Mouse (Mus musculus) heart, adult 2 months (tissue): ENCODE results near the gene Morf4l2.

Experiments
- CTCF ChIP-seq: fragments of 200-600 bp; IDR thresholded peaks from 2 replicates; pipeline ENCODE4 v1.8.1; 2022; ENCODE audit warnings: antibody characterized with exemption, mild to moderate bottlenecking, moderate library complexity
- EP300 ChIP-seq: fragments of 200-500 bp; IDR thresholded peaks from 2 replicates; pipeline ENCODE4 v1.6.1; 2011; ENCODE audit warnings: low read depth, low read length, control low read depth; ENCODE audit not compliant: insufficient read depth
- POLR2A ChIP-seq: fragments of 200-500 bp; IDR thresholded peaks from 2 replicates; pipeline ENCODE4 v1.6.1; 2011; ENCODE audit warnings: mild to moderate bottlenecking, low read depth, low read length, control low read depth; ENCODE audit not compliant: insufficient read depth

DNA sequence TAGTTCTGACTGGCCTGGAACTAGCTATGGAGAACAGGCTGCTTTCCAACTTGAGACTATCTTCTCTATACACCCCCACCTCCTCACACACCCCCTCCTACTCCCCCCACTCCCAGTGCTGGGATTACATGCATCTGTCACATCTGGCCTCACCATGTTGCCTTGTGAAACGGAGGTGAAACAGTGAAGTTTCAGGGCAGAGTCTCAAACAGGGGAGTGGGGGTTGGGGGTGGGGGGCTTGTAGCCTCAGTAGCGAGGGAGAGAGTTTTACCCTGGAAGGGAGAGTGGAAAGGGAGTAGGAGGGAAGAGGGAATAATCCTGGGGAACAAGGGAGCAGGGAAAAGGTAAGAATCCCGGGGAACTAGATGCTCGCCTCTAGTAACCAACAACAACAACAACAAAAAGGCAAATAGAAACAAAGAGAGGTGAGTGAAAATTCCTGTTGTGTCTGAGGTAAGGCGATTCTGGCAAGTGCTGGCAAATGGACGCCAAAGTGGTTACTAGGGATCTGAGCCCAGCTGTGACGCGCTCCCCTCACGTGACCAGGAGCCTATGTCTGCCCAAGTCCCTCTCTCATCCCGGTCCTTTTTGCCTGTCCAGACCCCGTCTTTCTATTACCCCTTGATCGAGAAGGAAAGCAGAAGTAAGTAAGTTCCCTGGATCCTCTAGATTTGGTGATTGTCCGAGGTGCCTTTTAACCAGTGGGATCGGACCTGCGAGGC, 35.9 kb downstream of the Morf4l2 start, which contains the start of gene Tceal1:
- TF ChIP-seq CTCF: no peak
- TF ChIP-seq POLR2A: peak; percentile 51
- no peak for TF ChIP-seq EP300
